Mouse (Mus musculus): ENCODE measurements at regions not wholly inside any gene's neighbourhood (a gene's known extent, or its start where the extent isn't known, plus 50 kb on each side); places are given as distances from the start of the nearest gene placed in this dataset.

DNA sequence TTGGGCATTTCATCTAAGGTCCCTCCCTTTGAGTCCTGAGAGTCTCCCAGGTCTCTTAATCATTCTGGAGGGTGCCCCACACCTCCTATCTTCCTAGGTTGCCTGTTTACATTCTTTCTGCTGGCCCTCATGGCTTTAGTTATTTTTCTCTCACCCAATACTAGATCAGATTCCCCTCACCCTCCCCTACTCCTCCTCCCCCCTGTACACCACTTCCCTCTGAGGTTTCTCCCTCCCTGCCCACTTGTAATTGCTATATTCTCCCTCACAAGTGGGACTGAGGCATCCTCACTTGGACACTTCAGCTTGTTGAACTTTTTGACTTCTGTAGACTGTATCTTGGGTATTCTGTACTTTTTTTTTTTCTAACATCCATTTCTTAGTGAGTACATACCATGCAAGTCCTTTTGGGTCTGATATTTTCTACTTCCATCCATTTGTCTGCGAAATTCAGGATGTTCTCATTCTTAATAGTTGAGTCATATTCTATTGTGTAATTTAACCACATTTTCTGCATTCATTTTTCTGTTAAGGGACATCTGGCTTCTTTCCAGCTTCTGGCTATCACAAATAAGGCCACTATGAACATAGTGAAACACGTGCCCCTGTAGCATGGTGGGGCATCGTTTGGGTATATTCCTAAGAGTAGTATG is 113.3 kb downstream of the 4931408C20Rik start:
- no peak for DNase-seq (ENCODE audit: low spot score in 2 of 2)

DNA sequence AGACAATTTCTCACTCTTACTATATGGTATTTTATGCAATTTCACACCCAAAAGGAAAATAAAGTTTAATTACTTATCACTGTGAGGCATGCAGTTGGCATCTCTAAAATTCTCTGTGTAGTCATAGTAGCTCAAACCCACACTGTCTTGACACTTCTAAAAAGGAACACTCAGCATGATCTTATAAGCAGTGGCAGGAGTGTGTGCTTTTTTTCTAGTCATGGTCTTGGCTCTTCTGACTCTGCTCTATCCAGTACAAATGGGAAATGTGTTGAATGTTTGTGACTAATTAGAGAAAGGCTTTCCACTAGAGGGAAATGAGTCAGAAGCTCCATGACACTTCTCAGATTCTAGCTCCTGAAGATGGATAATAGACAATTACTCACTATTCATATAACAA is 127.8 kb downstream of the 4931408C20Rik start:
- peak in 1 of 2 experiments; percentile 36 for DNase-seq (ENCODE audit: low spot score in 2 of 2)

DNA sequence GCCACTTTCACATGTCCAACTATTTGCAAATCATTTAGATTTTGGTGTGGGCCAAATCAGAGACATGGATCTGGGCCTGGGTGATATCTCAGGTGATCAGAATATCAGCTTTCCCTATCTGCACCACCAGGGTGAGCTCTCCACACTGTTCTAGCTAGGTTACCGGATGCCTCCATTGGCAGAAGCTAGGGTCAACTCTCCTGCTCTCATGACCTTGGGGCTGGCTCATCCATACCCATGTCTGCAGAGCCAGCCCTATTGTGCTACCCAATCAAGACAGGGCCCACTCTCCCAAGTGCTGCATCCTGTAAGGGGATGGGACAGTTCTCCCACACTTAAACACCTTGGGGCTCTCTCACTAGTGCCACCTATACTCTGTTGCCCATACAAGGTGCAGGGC is 162.7 kb downstream of the 4931408C20Rik start:
- no peak for DNase-seq (ENCODE audit: low spot score in 2 of 2)

DNA sequence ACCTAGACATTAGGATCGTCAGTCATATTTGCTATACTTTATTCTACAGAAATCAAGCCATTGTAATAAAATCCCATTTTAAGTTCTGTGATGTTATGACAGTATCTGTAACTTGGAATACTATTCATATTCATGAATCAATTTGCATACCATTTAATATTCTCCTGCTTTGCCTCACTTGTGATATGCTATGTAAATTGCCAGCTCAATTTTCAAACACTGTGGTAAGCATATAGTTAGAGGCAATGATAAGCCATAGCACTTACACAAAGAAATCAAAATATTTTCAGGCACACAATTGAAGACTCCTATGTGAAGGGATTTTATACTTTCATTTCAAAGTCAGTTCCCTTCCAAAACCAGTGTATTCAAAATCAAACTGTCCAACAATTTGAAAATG is 175.9 kb downstream of the 4931408C20Rik start:
- DNase-seq (ENCODE audit: low spot score in 2 of 2) = no peak

All from frontal cortex, postnatal 36 days (tissue).